Mouse (Mus musculus) bone marrow, adult 2 months (tissue): ENCODE results near the gene Kdm2a. TPM values are rescaled to one million over a fixed set of nuclear protein-coding genes. Genes with fewer than 3 reads are reported as not detected.

ENCODE experiments used
- H3K27ac ChIP-seq: fragments of 200-500 bp; 2 replicates; pipeline ENCODE4 v1.5.1; 2012; ENCODE audit warnings: low read depth, mild to moderate bottlenecking, control low read depth, inconsistent platforms, low read length; ENCODE audit not compliant: control insufficient read depth, poor library complexity, insufficient read depth
- H3K4me1 ChIP-seq: fragments of 200-500 bp; 2 replicates; pipeline ENCODE4 v1.6.1; 2011; ENCODE audit warnings: low read length; ENCODE audit not compliant: control insufficient read depth, insufficient read depth
- H3K4me3 ChIP-seq: fragments of 200-500 bp; replicated peaks from 2 replicates; pipeline ENCODE3; 2011; ENCODE audit warnings: mild to moderate bottlenecking, low read depth, low read length, control low read depth; ENCODE audit not compliant: control insufficient read depth
- CTCF ChIP-seq: fragments of 200-500 bp; IDR thresholded peaks from 2 replicates; pipeline ENCODE4 v1.5.1; 2011; ENCODE audit warnings: low read length, control low read depth; ENCODE audit not compliant: control insufficient read depth, insufficient read depth
- POLR2A ChIP-seq: fragments of 200-500 bp; IDR thresholded peaks from 2 replicates; pipeline ENCODE4 v1.6.1; 2011; ENCODE audit warnings: low read depth, mild to moderate bottlenecking, control low read depth, low read length, borderline replicate concordance; ENCODE audit not compliant: control insufficient read depth
- WGBS: fragments of 180-500 bp; shearing (Covaris S2); methylation state at CpG from one replicate; pipeline ENCODE4 v1.1.7; 2018; 5-methylcytosine and 5-hydroxymethylcytosine counted together
- polyA plus RNA-seq: library from polyadenylated mRNA; stranded (reverse); fragments of >200 nt; gene quantifications from 2 replicates; pipeline ENCODE4 v1.2.4, GENCODE M21; 2011; ENCODE audit warnings: low replicate concordance; ENCODE audit not compliant: missing spikeins, insufficient read depth, insufficient read length

The Kdm2a gene
- polyA plus RNA-seq, 1 experiment = 38.9 TPM

DNA sequence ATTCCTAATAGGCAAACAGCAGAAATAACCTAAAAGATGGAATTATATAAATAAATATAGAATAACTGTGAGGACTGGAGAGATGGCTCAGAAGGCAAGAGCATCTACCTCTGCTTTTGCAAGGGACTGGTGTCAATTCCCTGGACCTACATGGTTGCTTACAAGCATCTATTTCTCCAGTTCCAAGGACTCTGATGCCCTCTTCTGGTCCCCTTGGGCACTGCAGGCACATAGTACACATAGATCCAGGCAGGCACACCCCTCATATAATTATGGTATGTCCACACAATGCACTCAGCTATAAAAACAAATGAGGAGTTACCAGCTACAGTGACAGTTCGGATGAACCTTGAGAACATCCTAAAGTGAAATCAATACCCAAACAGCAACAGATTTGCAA is 118.6 kb downstream of the Kdm2a start:
- Histone ChIP-seq H3K4me3 (no peak overlapping the region), H3K27ac (no peak overlapping the region), H3K4me1 (peaks cover 4% of the 10 kb centered on the region)
- TF ChIP-seq POLR2A = no peak
- peak; percentile 23; the same call in 1 of the 2 replicates for TF ChIP-seq CTCF
- 84% methylated on average over 1 of the region's 1 CpGs for WGBS

DNA sequence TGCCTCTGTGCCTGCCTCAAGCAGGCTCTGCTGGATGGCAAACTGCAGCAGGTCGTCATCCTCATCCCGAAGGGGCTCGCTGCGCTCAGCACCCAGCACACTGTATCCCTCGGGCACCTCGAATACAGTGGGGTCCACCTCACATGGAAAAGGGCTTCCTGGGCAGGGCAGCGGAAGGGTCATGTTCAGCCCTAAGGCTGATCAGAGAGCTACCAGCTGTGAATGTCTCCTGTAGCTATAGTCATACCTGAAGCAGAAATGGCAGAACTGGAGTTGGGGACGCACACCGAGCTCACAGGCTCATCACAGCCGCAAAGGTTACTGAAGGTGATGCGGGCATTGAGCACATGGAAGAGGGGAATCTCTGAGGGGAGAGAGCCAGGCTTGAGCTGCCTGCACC is 127.1 kb downstream of the Kdm2a start:
- no peak overlapping the region for H3K4me3 ChIP-seq
- TF ChIP-seq CTCF (no peak), POLR2A (no peak)
- 94% methylated on average over 11 of the region's 11 CpGs for WGBS
- H3K4me1 ChIP-seq = no peaks in the 10 kb centered on the region
- H3K27ac ChIP-seq = no peak overlapping the region

DNA sequence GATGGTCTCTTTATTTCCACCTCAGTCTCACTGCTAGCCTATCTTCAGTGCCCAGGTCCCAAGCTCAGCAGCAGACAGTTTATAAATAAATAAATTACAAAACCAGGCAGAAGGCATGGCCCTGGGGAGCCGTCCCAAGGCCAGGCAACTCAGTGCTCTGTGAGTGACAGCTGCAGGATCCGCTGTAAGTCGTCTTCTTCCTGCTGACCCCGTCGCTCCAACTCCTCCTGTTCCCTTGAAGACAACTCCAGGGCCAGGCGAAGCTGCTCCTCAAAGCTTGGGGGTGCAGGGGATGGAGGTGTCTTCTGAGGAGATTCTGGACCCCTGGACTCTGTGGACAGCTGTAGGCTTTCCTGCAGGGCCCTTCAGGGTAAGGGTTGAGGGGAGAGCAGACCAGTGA is 127.9 kb downstream of the Kdm2a start:
- H3K4me3 ChIP-seq = no peak overlapping the region
- no peaks in the 10 kb centered on the region for H3K4me1 ChIP-seq
- no peak overlapping the region for H3K27ac ChIP-seq
- WGBS = 84% methylated on average over 6 of the region's 6 CpGs
- TF ChIP-seq POLR2A = no peak
- no peak for TF ChIP-seq CTCF

DNA sequence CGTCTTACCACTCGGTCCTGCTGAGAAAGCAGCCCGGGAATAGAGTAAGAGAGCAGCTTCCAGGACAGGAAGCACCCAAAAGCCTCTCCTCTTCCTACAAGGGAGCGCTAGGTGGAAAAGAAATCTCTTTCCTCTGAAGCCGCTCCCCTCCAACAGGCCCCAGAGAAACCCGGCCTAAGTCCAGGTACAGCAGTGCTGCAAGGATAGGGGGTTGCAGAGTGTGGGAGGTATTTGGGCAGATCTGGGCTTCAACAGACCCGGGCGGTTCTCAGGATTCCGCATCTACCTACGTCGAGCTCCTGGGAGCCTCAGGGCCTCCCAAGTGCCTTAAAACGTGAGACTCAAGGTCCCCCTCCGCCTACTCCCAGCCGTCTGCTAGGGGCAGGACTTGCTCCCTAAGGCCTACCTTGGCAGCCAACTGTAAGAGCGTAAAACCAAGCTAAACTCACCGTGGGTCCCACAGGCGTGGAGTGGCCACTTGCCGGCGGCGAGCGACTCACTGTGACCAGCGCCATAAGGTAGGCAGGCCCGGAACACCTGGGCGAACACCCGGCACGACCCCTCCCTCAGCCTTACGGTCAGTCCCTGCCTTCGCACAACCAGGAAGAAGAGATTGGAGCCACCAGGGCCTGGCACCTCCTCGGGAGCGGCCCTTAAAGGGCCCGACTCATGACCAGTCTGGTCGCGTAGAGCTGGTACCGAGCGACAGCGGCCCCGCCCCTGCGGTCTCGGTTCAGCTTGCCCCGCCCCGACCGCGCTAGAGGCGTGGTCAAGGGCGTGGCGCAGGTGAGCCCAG is 129.3 kb downstream of the Kdm2a start, which contains the start of gene Ssh3:
Gene Ssh3 (minus strand): TSS at position 615 of the 796 bp plus-strand sequence.
- H3K4me1 ChIP-seq = no peaks in the 10 kb centered on the region
- 6% methylated on average over 46 of the region's 46 CpGs for WGBS
- H3K4me3 ChIP-seq = peak within 1 kb of the TSS; percentile 62
- TF ChIP-seq POLR2A (0 out of 2 replicates have a peak, but pooled peaks have one; percentile 42), CTCF (no peak)
- no peak within 1 kb of the TSS for H3K27ac ChIP-seq

DNA sequence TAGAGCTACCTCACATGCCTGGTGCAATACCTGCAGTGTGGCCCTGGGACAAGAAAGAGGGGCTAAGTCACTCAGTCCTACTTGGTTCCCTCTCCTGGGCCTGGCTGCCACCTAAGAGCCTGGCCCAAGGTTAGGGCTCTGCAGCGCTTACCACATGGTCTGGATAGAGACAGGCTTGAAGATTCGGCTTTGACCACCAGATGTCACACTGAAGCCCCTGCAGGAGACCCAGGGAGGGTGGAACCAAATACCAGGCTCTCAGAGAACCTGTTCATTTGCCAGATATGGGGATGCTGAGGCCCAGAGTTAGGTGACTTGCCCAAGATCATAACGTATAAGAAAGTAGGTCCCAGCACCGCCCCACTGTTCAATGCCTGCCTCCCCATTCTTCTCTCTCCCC is 132.1 kb downstream of the Kdm2a start:
- Histone ChIP-seq H3K27ac (no peak overlapping the region), H3K4me1 (peaks cover 6% of the 10 kb centered on the region), H3K4me3 (no peak overlapping the region)
- TF ChIP-seq POLR2A = no peak
- TF ChIP-seq CTCF = no peak
- 70% methylated on average over 4 of the region's 4 CpGs for WGBS

Other genes starting within 250 kb of the Kdm2a start
- 75.8 and 114 TPM in 2 replicates for gene Coro1b, start 249.7 kb downstream of the Kdm2a start, polyA plus RNA-seq
- 27.6 and 60.8 TPM in 2 replicates for gene Ptprcap, start 244.7 kb downstream of the Kdm2a start, polyA plus RNA-seq
- gene Rps6kb2, start 234.9 kb downstream of the Kdm2a start, polyA plus RNA-seq = 51.8 and 86.1 TPM in 2 replicates
- 23.3 and 52.9 TPM in 2 replicates for gene Carns1, start 222.8 kb downstream of the Kdm2a start, polyA plus RNA-seq
- gene Tbc1d10c, start 207.0 kb downstream of the Kdm2a start, polyA plus RNA-seq = 64.3 and 168 TPM in 2 replicates
- 121 and 204 TPM in 2 replicates for gene Ppp1ca, start 206.2 kb downstream of the Kdm2a start, polyA plus RNA-seq
- 24.2 and 39.8 TPM in 2 replicates for gene Rad9a, start 196.6 kb downstream of the Kdm2a start, polyA plus RNA-seq
- 10.3 and 25.4 TPM in 2 replicates for gene Clcf1, start 184.0 kb downstream of the Kdm2a start, polyA plus RNA-seq
- not detected in 2 replicates for gene AC109138.7, start 183.9 kb downstream of the Kdm2a start, polyA plus RNA-seq
- gene Pold4, start 166.4 kb downstream of the Kdm2a start, polyA plus RNA-seq = 31.7 and 54.7 TPM in 2 replicates
- gene Ssh3, start 129.1 kb downstream of the Kdm2a start, polyA plus RNA-seq = 16.9 and 20.7 TPM in 2 replicates
- 8.4 and 53.2 TPM in 2 replicates for gene Ankrd13d, start 115.1 kb downstream of the Kdm2a start, polyA plus RNA-seq
- gene Grk2, start 92.1 kb downstream of the Kdm2a start, polyA plus RNA-seq = 153 and 243 TPM in 2 replicates
- gene Rhod, start 41.1 kb upstream of the Kdm2a start, polyA plus RNA-seq = 0.86 and 1.3 TPM in 2 replicates
- gene Syt12, start 79.2 kb upstream of the Kdm2a start, polyA plus RNA-seq = not detected in 2 replicates
- gene 2010003K11Rik, start 100.3 kb upstream of the Kdm2a start, polyA plus RNA-seq = not detected in 2 replicates
- 6.6 and 8.7 TPM in 2 replicates for gene Pcx, start 112.2 kb upstream of the Kdm2a start, polyA plus RNA-seq
- gene Lrfn4, start 217.4 kb upstream of the Kdm2a start, polyA plus RNA-seq = 1.2 and 2.7 TPM in 2 replicates
- 18.8 and 26.2 TPM in 2 replicates for gene Rce1, start 227.4 kb upstream of the Kdm2a start, polyA plus RNA-seq